Mouse (Mus musculus): ENCODE measurements around the gene Ier5l. TPM values are rescaled to one million over a fixed set of nuclear protein-coding genes. Genes with fewer than 3 reads are reported as not detected.

Gene Ier5l
- 6.4 and 6.8 TPM in 2 replicates for total RNA-seq (2021)
- long read RNA-seq, experiment 1, transcript Ier5l-201 (1 exons, 2,683 nt): major isoform, 14 of 14 reads
- long read RNA-seq, experiment 1, partial matches to known transcripts: 0 of 14 reads
- long read RNA-seq, experiment 1, other reads (novel, unspliced or antisense): 0 of 14 reads
- long read RNA-seq, experiment 2, transcript Ier5l-201 (1 exons, 2,683 nt): major isoform, 10 of 10 reads
- long read RNA-seq, experiment 2, partial matches to known transcripts: 0 of 10 reads
- long read RNA-seq, experiment 2, other reads (novel, unspliced or antisense): 0 of 10 reads

GRCm38 (mm10) chr2:30474039-30474438 lies at the start of gene Ier5l:
TSS of gene Ier5l (minus strand) at chr2:30474219.
- DNase-seq: peak; percentile 97

DNA sequence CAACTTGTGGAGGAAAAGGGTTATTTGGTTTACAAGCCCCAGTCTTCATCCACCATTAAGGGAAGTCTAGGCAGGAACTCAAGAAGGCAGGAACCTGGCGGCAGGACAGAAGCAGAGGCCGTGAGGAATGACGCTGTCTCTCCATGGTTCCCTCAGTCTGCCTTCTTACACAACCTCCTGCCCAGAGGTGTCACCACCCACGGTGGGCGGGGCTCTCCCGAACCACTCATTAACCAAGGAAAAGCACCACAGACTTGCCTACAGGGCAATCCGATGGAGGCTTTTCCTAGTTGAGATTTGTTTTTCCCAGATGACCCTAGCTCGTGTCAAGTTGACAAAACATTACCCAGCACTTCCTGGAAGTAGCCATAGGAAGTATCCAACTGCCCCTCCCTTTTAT lies 49.7 kb upstream of the Ier5l start:
- DNase-seq: no peak

- DNase-seq: peak; percentile 23
These were observed 36.8 kb upstream of the Ier5l start for GRCm38 (mm10) chr2:30510711-30511380.

- DNase-seq: no peak
These were observed 33.2 kb upstream of the Ier5l start for GRCm38 (mm10) chr2:30507138-30507727.

- DNase-seq: peak; percentile 63
These were observed 29.9 kb upstream of the Ier5l start for GRCm38 (mm10) chr2:30503677-30504621.

- no peak for DNase-seq
These were observed 27.7 kb upstream of the Ier5l start for GRCm38 (mm10) chr2:30501701-30502100.

- DNase-seq: peak; percentile 82
These were observed 22.2 kb upstream of the Ier5l start for GRCm38 (mm10) chr2:30495909-30496861.

DNA sequence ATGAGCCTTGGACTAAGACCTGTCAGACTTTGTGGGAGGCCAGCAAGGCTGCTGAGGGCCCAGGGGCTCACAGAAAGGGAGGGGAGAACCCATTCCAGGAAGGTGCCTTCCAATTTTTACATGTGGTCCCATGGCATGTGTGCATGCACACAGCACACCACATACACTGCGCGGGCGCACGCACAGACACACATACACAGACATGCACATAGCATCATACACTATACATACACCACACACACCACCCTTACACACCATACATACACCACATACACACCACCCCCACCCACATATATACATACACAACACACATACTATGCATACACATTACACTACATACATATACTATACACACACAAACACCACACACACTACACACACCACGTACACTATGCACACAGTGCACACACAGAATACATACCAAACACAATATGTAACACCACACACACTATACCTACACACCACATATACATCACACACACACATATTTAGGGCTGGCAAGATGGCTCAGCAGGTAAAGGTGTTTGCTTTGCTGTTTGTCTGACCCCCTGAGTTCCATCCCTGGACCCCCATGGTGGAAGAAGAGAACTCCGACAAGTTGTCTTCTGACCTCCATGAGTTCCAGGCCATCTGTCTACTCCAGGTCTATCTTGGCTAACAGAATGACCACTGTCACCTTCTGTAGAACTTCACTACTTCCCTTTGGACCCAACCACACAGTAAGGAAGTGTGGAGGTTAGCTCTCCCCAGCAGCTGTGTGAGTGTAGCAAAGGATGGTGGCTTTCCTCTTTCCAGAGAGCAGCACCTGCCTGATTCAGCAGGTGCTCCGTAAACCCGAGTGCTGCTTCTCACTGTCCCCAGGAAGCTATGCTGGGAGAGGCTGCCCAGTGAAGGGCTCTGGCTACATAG lies 21.2 kb upstream of the Ier5l start:
- no peak for DNase-seq

- DNase-seq: no peak
These were observed 16.4 kb upstream of the Ier5l start for GRCm38 (mm10) chr2:30490384-30490783.

DNA sequence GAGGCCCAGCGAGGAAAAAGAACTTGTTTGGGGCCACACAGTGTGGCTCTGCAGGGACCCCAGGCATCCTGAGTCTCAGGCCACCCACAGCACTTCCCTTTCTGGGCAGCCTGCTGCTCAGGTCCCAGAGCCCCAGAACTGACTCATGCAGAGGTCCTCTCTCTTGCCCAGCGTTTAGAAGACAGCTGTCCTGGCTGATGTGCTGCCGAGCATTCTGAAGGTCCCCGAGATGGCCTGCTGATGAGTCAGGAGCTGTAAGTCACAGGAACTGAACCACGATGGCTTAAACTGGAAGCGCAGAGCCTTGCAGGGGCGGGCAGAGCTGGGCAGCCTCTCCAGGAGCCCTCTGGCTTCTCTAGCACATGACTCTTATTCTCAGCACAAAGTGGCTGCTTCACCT lies 13.6 kb upstream of the Ier5l start:
- peak; percentile 77 for DNase-seq

GRCm38 (mm10) chr2:30478526-30478925 lies 4.5 kb upstream of the Ier5l start:
- no peak for DNase-seq

DNA sequence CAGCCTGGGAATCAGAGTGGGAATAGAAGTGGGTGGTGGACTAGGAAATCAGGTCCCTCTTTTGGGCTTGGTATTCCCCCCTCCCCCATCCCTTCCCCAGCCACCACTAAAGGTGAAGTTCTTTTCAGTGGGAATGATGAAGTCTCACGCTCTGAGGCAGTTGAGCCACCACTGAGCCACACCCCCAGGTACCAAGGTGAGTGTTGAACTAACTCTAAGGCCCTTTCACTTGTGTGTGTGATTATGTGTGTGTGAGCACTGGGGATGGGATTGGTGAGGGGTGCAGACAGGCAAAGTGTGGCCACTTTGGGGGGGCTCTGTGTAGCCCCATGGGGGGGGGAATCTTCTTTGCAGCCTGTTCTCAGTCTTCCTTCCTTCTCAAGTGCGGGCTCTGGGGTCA lies 2.2 kb upstream of the Ier5l start:
- no peak for DNase-seq

DNA sequence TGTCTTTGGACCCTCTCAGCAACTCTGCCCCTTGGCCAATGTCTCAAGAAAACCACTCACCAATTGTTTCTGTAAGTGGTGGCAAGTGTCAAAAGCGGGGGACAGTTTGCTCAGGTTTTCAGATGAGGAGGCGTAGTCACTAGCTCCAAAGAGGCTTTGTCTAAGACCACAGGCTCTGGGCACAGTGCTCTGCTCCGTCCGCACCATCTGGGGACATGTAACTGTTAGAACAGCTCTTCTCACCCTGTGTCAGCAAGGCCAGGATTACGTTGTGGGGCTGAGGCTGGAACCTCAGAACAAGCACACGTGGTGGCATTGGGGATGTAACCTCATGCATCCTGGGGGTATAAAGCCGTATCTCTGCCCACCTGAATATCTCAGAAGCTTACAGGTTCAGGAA lies 1.4 kb upstream of the Ier5l start:
- no peak for DNase-seq

- no peak for DNase-seq
These were observed 757 bp upstream of the Ier5l start for GRCm38 (mm10) chr2:30474776-30475175.

- peak; percentile 72 for DNase-seq
These were observed 488 bp downstream of the Ier5l start for GRCm38 (mm10) chr2:30473431-30474031.

- DNase-seq: peak; percentile 68
These were observed 1.2 kb downstream of the Ier5l start for GRCm38 (mm10) chr2:30472731-30473351.

- peak; percentile 90 for DNase-seq
These were observed 2.0 kb downstream of the Ier5l start for GRCm38 (mm10) chr2:30471795-30472720.

DNA sequence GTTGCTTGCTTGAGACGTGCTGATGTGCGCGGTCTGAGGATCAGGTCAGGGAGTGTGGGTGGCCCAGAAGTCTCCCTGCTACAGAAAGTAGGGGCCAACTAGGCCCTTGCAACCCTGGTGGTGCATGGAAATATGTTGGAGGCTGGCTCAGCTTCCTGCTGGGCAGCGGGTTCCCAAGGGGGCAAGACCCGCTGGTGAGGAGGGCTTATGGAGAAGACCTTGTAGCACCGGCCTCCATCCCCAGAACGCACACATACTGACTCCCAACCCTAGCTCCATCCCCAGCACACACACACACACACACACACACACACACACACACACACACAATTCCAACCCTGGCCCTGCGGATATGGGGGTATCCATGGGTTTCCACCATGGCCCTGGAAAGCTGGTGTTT lies 3.0 kb downstream of the Ier5l start:
- no peak for DNase-seq
